Mouse (Mus musculus): ENCODE results near the gene Fosb. TPM values are rescaled to one million over a fixed set of nuclear protein-coding genes. Genes with fewer than 3 reads are reported as not detected.

The Fosb gene
- polyA plus RNA-seq, 1 experiment from 2014 or later: not detected

- Histone ChIP-seq H3K9ac (ENCODE audit: low read depth, low read length) (no peak overlapping the region), H3K36me3 (ENCODE audit: control insufficient read depth, insufficient read depth, low read length) (no peaks in the 10 kb centered on the region), H3K27me3 (ENCODE audit: control insufficient read depth, insufficient read depth, low read length) (peaks cover 6% of the 10 kb centered on the region; the same call in 1 of the 2 replicates), H3K9me3 (ENCODE audit: control insufficient read depth, low read length) (no peaks in the 10 kb centered on the region), H3K4me3 (ENCODE audit: low read depth, low read length) (no peak overlapping the region), H3K4me2 (replicated peaks; ENCODE audit: low read depth, low read length) (no peak overlapping the region), H3K27ac (ENCODE audit: low read depth, low read length) (no peak overlapping the region), H3K4me1 (replicated peaks; ENCODE audit: control insufficient read depth, insufficient read depth, low read length) (0 out of 2 replicates have a peak, but pooled peaks cover 6% of the 10 kb centered on the region)
- DNase-seq (ENCODE audit: low spot score) (no peak), ATAC-seq (ENCODE audit: low FRiP score) (no peak)
- 67% methylated on average over 2 of the region's 2 CpGs for WGBS
These were observed 8.3 kb upstream of the Fosb start for GRCm38 (mm10) chr7:19318201-19318600.

- Histone ChIP-seq H3K9ac (ENCODE audit: low read depth, low read length) (0 out of 2 replicates have a peak overlapping the region, but pooled peaks have one; percentile 31), H3K4me2 (replicated peaks; ENCODE audit: low read depth, low read length) (no peak overlapping the region), H3K4me3 (ENCODE audit: low read depth, low read length) (no peak overlapping the region), H3K4me1 (replicated peaks; ENCODE audit: control insufficient read depth, insufficient read depth, low read length) (0 out of 2 replicates have a peak, but pooled peaks cover 6% of the 10 kb centered on the region), H3K36me3 (ENCODE audit: control insufficient read depth, insufficient read depth, low read length) (no peaks in the 10 kb centered on the region), H3K27ac (ENCODE audit: low read depth, low read length) (no peak overlapping the region), H3K27me3 (ENCODE audit: control insufficient read depth, insufficient read depth, low read length) (peaks cover 6% of the 10 kb centered on the region; the same call in 1 of the 2 replicates), H3K9me3 (ENCODE audit: control insufficient read depth, low read length) (no peaks in the 10 kb centered on the region)
- no peak for ATAC-seq (ENCODE audit: low FRiP score)
- 49% methylated on average over 14 of the region's 14 CpGs for WGBS
- no peak for DNase-seq (ENCODE audit: low spot score)
These were observed 6.8 kb upstream of the Fosb start for GRCm38 (mm10) chr7:19316451-19317161.

GRCm38 (mm10) chr7:19314033-19314432 is 4.2 kb upstream of the Fosb start:
- no peak for DNase-seq (ENCODE audit: low spot score)

GRCm38 (mm10) chr7:19311991-19312390 is 2.1 kb upstream of the Fosb start:
- Histone ChIP-seq H3K4me2 (replicated peaks; ENCODE audit: low read depth, low read length) (no peak overlapping the region), H3K27me3 (ENCODE audit: control insufficient read depth, insufficient read depth, low read length) (peaks cover 13% of the 10 kb centered on the region), H3K36me3 (ENCODE audit: control insufficient read depth, insufficient read depth, low read length) (no peaks in the 10 kb centered on the region), H3K27ac (ENCODE audit: low read depth, low read length) (no peak overlapping the region), H3K9ac (ENCODE audit: low read depth, low read length) (no peak overlapping the region), H3K9me3 (ENCODE audit: control insufficient read depth, low read length) (no peaks in the 10 kb centered on the region), H3K4me3 (ENCODE audit: low read depth, low read length) (no peak overlapping the region), H3K4me1 (replicated peaks; ENCODE audit: control insufficient read depth, insufficient read depth, low read length) (peaks cover 7% of the 10 kb centered on the region; the same call in 1 of the 2 replicates)
- ATAC-seq (ENCODE audit: low FRiP score) (no peak), DNase-seq (ENCODE audit: low spot score) (no peak)
- 44% methylated on average over 4 of the region's 4 CpGs for WGBS

More at GRCm38 (mm10) chr7:19314033-19314432, 4.2 kb upstream of the Fosb start:
- Histone ChIP-seq H3K27ac (ENCODE audit: low read depth, low read length) (no peak overlapping the region), H3K27me3 (ENCODE audit: control insufficient read depth, insufficient read depth, low read length) (peaks cover 7% of the 10 kb centered on the region; the same call in 1 of the 2 replicates), H3K9me3 (ENCODE audit: control insufficient read depth, low read length) (no peaks in the 10 kb centered on the region), H3K36me3 (ENCODE audit: control insufficient read depth, insufficient read depth, low read length) (no peaks in the 10 kb centered on the region), H3K4me3 (ENCODE audit: low read depth, low read length) (no peak overlapping the region), H3K9ac (ENCODE audit: low read depth, low read length) (no peak overlapping the region), H3K4me1 (replicated peaks; ENCODE audit: control insufficient read depth, insufficient read depth, low read length) (peaks cover 6% of the 10 kb centered on the region; the same call in 1 of the 2 replicates), H3K4me2 (replicated peaks; ENCODE audit: low read depth, low read length) (no peak overlapping the region)
- WGBS: 53% methylated on average over 5 of the region's 5 CpGs
- ATAC-seq (ENCODE audit: low FRiP score): no peak

- WGBS: 1% methylated on average over 48 of the region's 48 CpGs
- Histone ChIP-seq H3K9ac (ENCODE audit: low read depth, low read length) (no peak overlapping the region), H3K27me3 (ENCODE audit: control insufficient read depth, insufficient read depth, low read length) (peaks cover 37% of the 10 kb centered on the region), H3K9me3 (ENCODE audit: control insufficient read depth, low read length) (no peaks in the 10 kb centered on the region), H3K4me2 (replicated peaks; ENCODE audit: low read depth, low read length) (peak overlapping the region; percentile 94), H3K4me1 (replicated peaks; ENCODE audit: control insufficient read depth, insufficient read depth, low read length) (peaks cover 3% of the 10 kb centered on the region; the same call in 1 of the 2 replicates), H3K27ac (ENCODE audit: low read depth, low read length) (no peak overlapping the region), H3K4me3 (ENCODE audit: low read depth, low read length) (peak overlapping the region; percentile 59), H3K36me3 (ENCODE audit: control insufficient read depth, insufficient read depth, low read length) (no peaks in the 10 kb centered on the region)
- no peak for DNase-seq (ENCODE audit: low spot score)
- no peak for ATAC-seq (ENCODE audit: low FRiP score)
These were observed 470 bp downstream of the Fosb start for GRCm38 (mm10) chr7:19309278-19309883.

- H3K27me3 ChIP-seq (ENCODE audit: control insufficient read depth, insufficient read depth, low read length): peaks cover 40% of the 10 kb centered on the region
- under 1% methylated on average over 57 of the region's 58 CpGs for WGBS
- peak; percentile 96 for DNase-seq (ENCODE audit: low spot score)
- H3K9me3 ChIP-seq (ENCODE audit: control insufficient read depth, low read length): no peaks in the 10 kb centered on the region
- H3K4me3 ChIP-seq (ENCODE audit: low read depth, low read length): peak overlapping the region; percentile 59
- ATAC-seq (ENCODE audit: low FRiP score): peak; percentile 77
- peaks cover 3% of the 10 kb centered on the region; the same call in 1 of the 2 replicates for H3K4me1 ChIP-seq (replicated peaks; ENCODE audit: control insufficient read depth, insufficient read depth, low read length)
- no peaks in the 10 kb centered on the region for H3K36me3 ChIP-seq (ENCODE audit: control insufficient read depth, insufficient read depth, low read length)
- H3K9ac ChIP-seq (ENCODE audit: low read depth, low read length): no peak overlapping the region
- no peak overlapping the region for H3K27ac ChIP-seq (ENCODE audit: low read depth, low read length)
- H3K4me2 ChIP-seq (replicated peaks; ENCODE audit: low read depth, low read length): peak overlapping the region; percentile 94
These were observed 1.2 kb downstream of the Fosb start for GRCm38 (mm10) chr7:19308454-19309277.

- no peaks in the 10 kb centered on the region for H3K36me3 ChIP-seq (ENCODE audit: control insufficient read depth, insufficient read depth, low read length)
- WGBS: 3% methylated on average over 17 of the region's 18 CpGs
- DNase-seq (ENCODE audit: low spot score) (peak; percentile 68), ATAC-seq (ENCODE audit: low FRiP score) (peak; percentile 60)
- H3K27me3 ChIP-seq (ENCODE audit: control insufficient read depth, insufficient read depth, low read length): peaks cover 48% of the 10 kb centered on the region
- H3K9ac ChIP-seq (ENCODE audit: low read depth, low read length): no peak overlapping the region
- H3K4me3 ChIP-seq (ENCODE audit: low read depth, low read length): peak overlapping the region; percentile 59
- H3K4me2 ChIP-seq (replicated peaks; ENCODE audit: low read depth, low read length): peak overlapping the region; percentile 94
- H3K4me1 ChIP-seq (replicated peaks; ENCODE audit: control insufficient read depth, insufficient read depth, low read length): peaks cover 3% of the 10 kb centered on the region; the same call in 1 of the 2 replicates
- H3K9me3 ChIP-seq (ENCODE audit: control insufficient read depth, low read length): no peaks in the 10 kb centered on the region
- H3K27ac ChIP-seq (ENCODE audit: low read depth, low read length): no peak overlapping the region
These were observed 2.0 kb downstream of the Fosb start for GRCm38 (mm10) chr7:19307739-19308453.

Measured in hindbrain, embryonic 11.5 days (tissue).